Mouse (Mus musculus): ENCODE data around the gene Gm20388. TPM values are rescaled to one million over a fixed set of nuclear protein-coding genes. Genes with fewer than 3 reads are reported as not detected.
A peak's percentile ranks its signal among the peaks of the same experiment; 100 is the strongest.

Gene Gm20388
- polyA plus RNA-seq, 1 experiment from 2014 or later: not detected

DNA sequence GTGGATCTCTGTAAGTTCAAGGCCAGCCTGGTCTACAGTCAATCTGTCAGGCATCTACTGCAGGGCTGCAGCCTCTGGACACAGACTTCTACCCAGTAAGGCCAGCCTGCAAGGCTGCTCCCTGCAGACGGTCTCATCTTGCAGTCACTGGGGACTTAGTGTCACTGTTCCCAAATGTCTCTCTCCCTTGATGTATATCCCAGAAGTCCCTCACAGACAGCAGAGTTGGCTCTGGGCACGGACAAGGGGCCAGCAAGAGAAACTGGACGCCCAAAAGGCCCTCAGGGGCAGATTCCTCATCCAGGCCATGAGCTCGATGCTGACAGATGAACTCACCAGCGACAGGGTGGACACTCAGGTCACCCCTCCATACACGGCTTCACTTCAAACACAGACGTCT is 1661.5 kb downstream of the Gm20388 start:
- no peaks in the 10 kb centered on the region for H3K36me3 ChIP-seq
- DNase-seq: no peak
- H3K9me3 ChIP-seq (replicated peaks): no peaks in the 10 kb centered on the region
- WGBS (ENCODE audit: insufficient replicate concordance): 69% methylated on average over 7 of the region's 7 CpGs
- H3K4me1 ChIP-seq (replicated peaks): peaks cover 79% of the 10 kb centered on the region
- no peak overlapping the region for H3K4me3 ChIP-seq (replicated peaks)
- no peak overlapping the region for H3K4me2 ChIP-seq
- H3K9ac ChIP-seq: no peak overlapping the region
- ATAC-seq (ENCODE audit: low read depth): no peak
- H3K27ac ChIP-seq: no peak overlapping the region
- H3K27me3 ChIP-seq: no peaks in the 10 kb centered on the region

DNA sequence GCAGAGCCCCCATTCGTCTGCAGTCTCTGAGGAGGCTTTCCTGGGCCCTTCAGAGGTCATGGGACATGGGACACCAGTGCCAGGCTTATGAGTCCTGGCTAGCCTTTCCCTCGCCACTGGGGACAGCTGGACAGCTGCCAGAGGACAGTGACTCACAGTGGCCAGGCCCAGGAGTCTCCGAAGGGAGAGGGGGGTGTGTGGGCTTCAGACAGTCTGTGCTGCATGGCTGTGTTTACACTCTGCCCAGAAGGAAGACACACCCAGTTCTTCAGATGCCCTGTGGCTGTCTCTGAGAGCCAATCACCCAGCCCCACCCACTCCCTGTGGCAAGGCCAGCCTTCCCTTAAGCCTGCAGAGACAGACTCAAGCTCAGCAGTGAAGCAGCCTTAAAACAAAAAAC is 1662.6 kb downstream of the Gm20388 start:
- no peak overlapping the region for H3K9ac ChIP-seq
- H3K4me3 ChIP-seq (replicated peaks): no peak overlapping the region
- H3K27ac ChIP-seq: peak overlapping the region; percentile 23; the same call in 1 of the 2 replicates
- H3K4me1 ChIP-seq (replicated peaks): peaks cover 87% of the 10 kb centered on the region
- H3K27me3 ChIP-seq: no peaks in the 10 kb centered on the region
- DNase-seq (peak; percentile 34), ATAC-seq (ENCODE audit: low read depth) (peak; percentile 78)
- WGBS (ENCODE audit: insufficient replicate concordance): 52% methylated on average over 3 of the region's 3 CpGs
- H3K9me3 ChIP-seq (replicated peaks): no peaks in the 10 kb centered on the region
- no peaks in the 10 kb centered on the region for H3K36me3 ChIP-seq
- no peak overlapping the region for H3K4me2 ChIP-seq

DNA sequence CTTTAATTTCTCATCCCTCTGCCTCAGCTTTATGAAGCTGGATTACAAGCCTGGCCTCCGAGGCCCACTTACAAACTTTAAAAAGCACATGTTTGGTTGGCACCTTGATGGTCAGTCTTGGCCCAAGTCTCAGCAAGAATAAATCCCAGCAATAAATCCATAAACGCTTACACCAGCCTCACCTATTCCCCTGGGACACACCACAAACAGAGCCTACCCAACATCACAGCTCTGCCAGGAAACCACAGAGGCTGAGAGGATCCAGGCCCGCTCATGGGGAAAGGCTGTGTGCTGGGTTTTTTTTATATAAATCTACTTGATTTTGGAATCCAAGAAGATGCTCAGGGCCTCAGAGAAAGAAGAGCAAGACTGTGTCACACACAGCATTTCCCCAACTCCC is 1665.0 kb downstream of the Gm20388 start:
- no peak for ATAC-seq (ENCODE audit: low read depth)
- Histone ChIP-seq H3K9me3 (replicated peaks) (no peaks in the 10 kb centered on the region), H3K27ac (no peak overlapping the region), H3K4me1 (replicated peaks) (peaks cover 89% of the 10 kb centered on the region), H3K27me3 (no peaks in the 10 kb centered on the region), H3K4me2 (no peak overlapping the region), H3K9ac (no peak overlapping the region), H3K4me3 (replicated peaks) (no peak overlapping the region), H3K36me3 (no peaks in the 10 kb centered on the region)
- no peak for DNase-seq
- 78% methylated on average over 3 of the region's 3 CpGs for WGBS (ENCODE audit: insufficient replicate concordance)

DNA sequence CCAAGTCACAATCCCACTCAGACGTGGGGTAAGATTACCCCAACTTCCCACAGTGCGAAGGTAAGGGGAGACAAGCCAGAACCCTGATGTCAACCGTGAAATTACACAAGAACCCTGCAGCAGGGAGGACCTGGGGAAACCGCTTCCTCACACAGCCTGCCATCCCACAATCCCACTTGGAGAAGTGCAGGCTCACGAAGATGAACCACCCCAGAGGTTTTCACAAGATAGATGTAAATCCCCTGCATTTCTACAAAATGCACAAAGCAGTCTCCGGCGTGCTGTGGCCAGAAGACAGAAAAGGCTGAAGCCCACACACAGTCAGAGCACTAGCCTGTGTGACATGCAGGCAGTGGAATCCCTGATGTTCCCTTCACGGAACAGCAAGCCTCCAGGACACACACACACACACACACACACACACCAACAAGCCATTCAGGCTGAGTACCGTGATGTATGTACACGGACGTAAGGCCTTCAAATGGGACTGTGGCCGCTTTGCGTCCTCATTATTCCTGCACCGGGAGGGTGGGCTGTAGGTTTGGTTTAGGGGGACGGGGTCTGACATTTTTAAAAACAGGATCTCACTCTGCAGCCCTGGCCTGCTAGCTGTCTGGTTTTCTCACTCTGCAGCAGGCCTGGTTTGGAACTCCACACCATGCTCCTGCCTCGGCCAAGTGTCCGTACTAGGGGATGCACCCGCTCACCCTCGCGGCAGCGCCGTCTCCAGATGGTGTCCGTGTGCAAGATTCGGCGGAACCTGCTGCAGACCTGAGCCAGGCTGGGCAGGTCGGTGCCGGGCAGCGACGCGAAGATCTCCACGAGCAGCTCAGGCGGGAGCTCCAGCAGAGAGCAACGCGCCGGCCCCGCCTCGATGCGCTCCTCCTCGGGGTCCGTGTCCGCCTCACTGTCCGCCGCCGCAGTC is 1667.4 kb downstream of the Gm20388 start:
- DNase-seq: no peak
- peak overlapping the region; percentile 88 for H3K4me3 ChIP-seq (replicated peaks)
- H3K4me2 ChIP-seq: peak overlapping the region; percentile 99
- no peaks in the 10 kb centered on the region for H3K9me3 ChIP-seq (replicated peaks)
- H3K4me1 ChIP-seq (replicated peaks): peaks cover 75% of the 10 kb centered on the region
- H3K27me3 ChIP-seq: no peaks in the 10 kb centered on the region
- H3K9ac ChIP-seq: peak overlapping the region; percentile 91
- H3K27ac ChIP-seq: peak overlapping the region; percentile 83
- H3K36me3 ChIP-seq: no peaks in the 10 kb centered on the region
- WGBS (ENCODE audit: insufficient replicate concordance): 2% methylated on average over 44 of the region's 44 CpGs
- ATAC-seq (ENCODE audit: low read depth): no peak; the same call in 1 of the 2 replicates

- Histone ChIP-seq H3K27ac (peak within 1 kb of the TSS; percentile 83), H3K27me3 (no peaks in the 10 kb centered on the region), H3K36me3 (no peaks in the 10 kb centered on the region), H3K4me1 (replicated peaks) (peaks cover 67% of the 10 kb centered on the region), H3K4me2 (peak within 1 kb of the TSS; percentile 99), H3K4me3 (replicated peaks) (peak within 1 kb of the TSS; percentile 88), H3K9me3 (replicated peaks) (no peaks in the 10 kb centered on the region), H3K9ac (peak within 1 kb of the TSS; percentile 91)
- WGBS (ENCODE audit: insufficient replicate concordance): 2% methylated on average over 63 of the region's 63 CpGs
- ATAC-seq (ENCODE audit: low read depth) (peak; percentile 89), DNase-seq (peak; percentile 92)
Measured at GRCm38 (mm10) chr8:121578676-121579451, 1668.2 kb downstream of the Gm20388 start, which contains the start of gene Fbxo31. Gene Fbxo31 (minus strand): TSS chr8:121578806.

- peaks cover 62% of the 10 kb centered on the region for H3K4me1 ChIP-seq (replicated peaks)
- H3K27me3 ChIP-seq: no peaks in the 10 kb centered on the region
- no peaks in the 10 kb centered on the region for H3K36me3 ChIP-seq
- H3K27ac ChIP-seq: peak overlapping the region; percentile 50
- no peak overlapping the region for H3K9ac ChIP-seq
- 39% methylated on average over 9 of the region's 9 CpGs for WGBS (ENCODE audit: insufficient replicate concordance)
- no peaks in the 10 kb centered on the region for H3K9me3 ChIP-seq (replicated peaks)
- no peak for DNase-seq
- H3K4me3 ChIP-seq (replicated peaks): no peak overlapping the region
- 0 out of 2 replicates have a peak overlapping the region, but pooled peaks have one; percentile 99 for H3K4me2 ChIP-seq
- no peak for ATAC-seq (ENCODE audit: low read depth)
Measured at GRCm38 (mm10) chr8:121580465-121580864, 1669.8 kb downstream of the Gm20388 start.

DNA sequence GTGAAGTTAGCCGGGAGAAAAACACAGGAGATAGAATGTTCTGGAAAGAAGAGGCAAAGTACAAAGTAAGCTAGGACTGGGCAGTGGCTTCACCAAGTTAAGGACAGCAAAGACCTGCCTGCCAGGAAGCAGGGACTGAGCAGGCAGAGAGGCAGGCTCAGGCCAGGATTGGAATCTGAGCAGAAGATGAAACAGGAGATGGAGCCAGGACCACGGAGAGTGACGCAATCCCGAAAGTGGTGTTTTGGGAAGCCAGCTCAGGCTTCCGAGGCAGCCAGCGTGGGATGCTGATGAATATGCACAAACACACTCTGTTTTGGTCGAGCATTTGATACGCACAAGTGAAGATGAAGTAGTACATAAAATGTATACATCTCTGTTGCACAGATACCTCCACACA is 1673.0 kb downstream of the Gm20388 start:
- no peaks in the 10 kb centered on the region for H3K9me3 ChIP-seq (replicated peaks)
- no peak overlapping the region for H3K27ac ChIP-seq
- no peaks in the 10 kb centered on the region for H3K36me3 ChIP-seq
- WGBS (ENCODE audit: insufficient replicate concordance): 46% methylated on average over 8 of the region's 8 CpGs
- H3K4me2 ChIP-seq: no peak overlapping the region
- H3K4me1 ChIP-seq (replicated peaks): peaks cover 61% of the 10 kb centered on the region
- no peak for ATAC-seq (ENCODE audit: low read depth)
- no peak overlapping the region for H3K4me3 ChIP-seq (replicated peaks)
- no peak for DNase-seq
- H3K9ac ChIP-seq: no peak overlapping the region
- no peaks in the 10 kb centered on the region for H3K27me3 ChIP-seq

- peaks cover 63% of the 10 kb centered on the region for H3K4me1 ChIP-seq (replicated peaks)
- H3K9me3 ChIP-seq (replicated peaks): no peaks in the 10 kb centered on the region
- ATAC-seq (ENCODE audit: low read depth) (no peak), DNase-seq (peak; percentile 25)
- H3K27ac ChIP-seq: peak overlapping the region; percentile 90
- H3K4me2 ChIP-seq: peak overlapping the region; percentile 79
- H3K27me3 ChIP-seq: no peaks in the 10 kb centered on the region
- WGBS (ENCODE audit: insufficient replicate concordance): 26% methylated on average over 13 of the region's 13 CpGs
- H3K36me3 ChIP-seq: no peaks in the 10 kb centered on the region
- H3K4me3 ChIP-seq (replicated peaks): peak overlapping the region; percentile 75
- peak overlapping the region; percentile 85 for H3K9ac ChIP-seq
Measured at GRCm38 (mm10) chr8:121584730-121585129, 1674.1 kb downstream of the Gm20388 start.

DNA sequence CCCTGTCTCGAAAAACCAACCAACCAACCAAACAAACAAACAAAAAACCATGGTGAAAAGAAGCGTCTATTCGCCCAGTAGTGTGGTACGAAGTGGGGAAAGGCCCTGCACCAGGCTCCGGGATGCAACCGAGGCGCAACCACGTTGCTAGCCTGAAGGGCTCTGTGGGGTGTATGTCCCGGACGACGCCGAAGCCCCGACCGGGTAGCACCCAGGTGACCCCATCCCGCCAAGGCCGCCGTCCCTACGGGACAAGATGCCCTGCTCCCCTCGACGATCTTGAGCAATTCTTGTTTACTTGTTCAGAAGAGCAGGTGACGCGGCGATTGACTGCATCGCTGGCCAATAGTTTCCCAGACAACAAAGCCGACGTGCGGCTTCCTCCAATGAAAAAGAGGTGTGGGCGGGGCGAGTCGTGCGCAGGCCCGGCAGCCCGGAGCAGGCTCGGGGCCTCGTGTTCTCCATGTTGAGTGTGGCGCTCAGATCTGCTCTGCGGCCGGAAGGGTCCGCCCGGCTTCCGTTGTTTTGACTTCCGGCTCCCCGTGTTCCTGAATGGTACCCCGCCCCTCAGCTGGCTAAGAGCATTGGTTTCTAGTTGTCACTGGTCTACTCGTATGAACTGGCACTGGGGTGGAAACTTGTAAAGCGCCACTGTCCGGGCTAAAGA is 1674.7 kb downstream of the Gm20388 start:
- H3K36me3 ChIP-seq: no peaks in the 10 kb centered on the region
- H3K27ac ChIP-seq: peak overlapping the region; percentile 90
- H3K27me3 ChIP-seq: no peaks in the 10 kb centered on the region
- peak overlapping the region; percentile 85 for H3K9ac ChIP-seq
- H3K4me1 ChIP-seq (replicated peaks): peaks cover 61% of the 10 kb centered on the region
- ATAC-seq (ENCODE audit: low read depth) (peak; percentile 85), DNase-seq (peak; percentile 99)
- peak overlapping the region; percentile 79 for H3K4me2 ChIP-seq
- no peaks in the 10 kb centered on the region for H3K9me3 ChIP-seq (replicated peaks)
- H3K4me3 ChIP-seq (replicated peaks): peak overlapping the region; percentile 75
- WGBS (ENCODE audit: insufficient replicate concordance): under 1% methylated on average over 47 of the region's 47 CpGs

DNA sequence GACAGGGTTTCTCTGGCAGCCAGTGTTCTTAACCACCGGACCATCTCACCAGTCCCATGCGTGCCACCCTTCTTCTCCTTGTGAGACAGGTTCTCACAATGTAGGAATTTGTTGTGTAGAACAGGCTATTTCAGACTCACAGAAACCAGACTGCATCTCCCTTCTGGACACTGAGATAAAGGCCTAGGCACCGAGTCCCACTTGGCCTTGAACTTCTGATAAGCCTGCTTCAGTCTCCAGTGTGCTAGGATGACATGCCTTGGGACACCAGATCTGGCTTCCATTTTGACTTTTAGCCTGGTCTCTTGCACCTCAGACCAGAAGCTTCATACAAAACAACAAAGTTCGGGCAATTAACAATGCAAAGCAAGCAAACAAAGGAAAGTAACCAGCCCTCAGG is 1678.1 kb downstream of the Gm20388 start:
- Histone ChIP-seq H3K36me3 (peaks cover 12% of the 10 kb centered on the region), H3K4me3 (replicated peaks) (peak overlapping the region; percentile 15; the same call in 1 of the 2 replicates), H3K9ac (peak overlapping the region; percentile 96), H3K27ac (peak overlapping the region; percentile 97), H3K27me3 (no peaks in the 10 kb centered on the region), H3K4me2 (peak overlapping the region; percentile 87), H3K4me1 (replicated peaks) (peaks cover 72% of the 10 kb centered on the region), H3K9me3 (replicated peaks) (no peaks in the 10 kb centered on the region)
- WGBS (ENCODE audit: insufficient replicate concordance): 18% methylated on average over 4 of the region's 4 CpGs
- ATAC-seq (ENCODE audit: low read depth): peak; percentile 68
- peak; percentile 77 for DNase-seq

All from liver, embryonic 13.5 days (tissue).